Mouse (Mus musculus): ENCODE measurements around the gene Etfb. TPM values are rescaled to one million over a fixed set of nuclear protein-coding genes. Genes with fewer than 3 reads are reported as not detected.
"Not testable (repeated sequence)": the region's sequence is repeated elsewhere in the genome, so short reads cannot be mapped to it uniquely, and the experiment has no call there.

Etfb gene
- 36.3 and 42.4 TPM in 2 replicates for total RNA-seq (2017)

DNA sequence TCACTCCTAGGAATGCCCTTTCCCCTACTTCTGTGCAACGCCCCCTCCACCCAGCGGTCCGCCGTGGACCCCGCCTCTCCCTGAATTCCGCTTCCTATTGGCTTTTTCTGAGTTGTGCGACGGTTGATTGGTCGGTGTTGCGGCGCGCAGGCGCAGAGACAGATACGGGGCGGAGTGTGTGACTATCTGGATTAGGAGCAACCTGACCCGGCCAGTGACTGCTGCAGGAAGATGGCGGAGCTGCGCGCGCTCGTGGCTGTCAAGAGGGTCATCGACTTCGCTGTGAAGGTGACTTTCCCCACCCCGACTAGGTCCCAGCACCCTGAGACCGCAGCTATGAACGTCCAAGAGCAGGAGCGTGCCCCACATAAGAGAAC, at the start of gene Etfb, which contains the start of gene Gm45233:
TSS of gene Etfb (plus strand) at position 167 of the 377 bp plus-strand sequence.
TSS of gene Gm45233 (plus strand) at position 212 of the 377 bp plus-strand sequence.
- peak; percentile 90 for ATAC-seq (ENCODE audit: extremely low read depth, insufficient number of reproducible peaks, low FRiP score, poor library complexity, severe bottlenecking)

- no peak for ATAC-seq (ENCODE audit: extremely low read depth, insufficient number of reproducible peaks, low FRiP score, poor library complexity, severe bottlenecking)
These were observed 44.4 kb upstream of the Etfb start for GRCm38 (mm10) chr7:43399501-43399900.

GRCm38 (mm10) chr7:43402718-43403117, 41.2 kb upstream of the Etfb start:
- ATAC-seq (ENCODE audit: extremely low read depth, insufficient number of reproducible peaks, low FRiP score, poor library complexity, severe bottlenecking), result no peak

- peak; percentile 25; the same call in 1 of the 2 replicates for ATAC-seq (ENCODE audit: extremely low read depth, insufficient number of reproducible peaks, low FRiP score, poor library complexity, severe bottlenecking)
These were observed 36.3 kb upstream of the Etfb start for GRCm38 (mm10) chr7:43407573-43407972.

GRCm38 (mm10) chr7:43408131-43408553, 35.7 kb upstream of the Etfb start, which contains the start of gene Siglecg:
Siglecg (plus strand) TSS chr7:43408204.
- ATAC-seq (ENCODE audit: extremely low read depth, insufficient number of reproducible peaks, low FRiP score, poor library complexity, severe bottlenecking), result peak; percentile 82

DNA sequence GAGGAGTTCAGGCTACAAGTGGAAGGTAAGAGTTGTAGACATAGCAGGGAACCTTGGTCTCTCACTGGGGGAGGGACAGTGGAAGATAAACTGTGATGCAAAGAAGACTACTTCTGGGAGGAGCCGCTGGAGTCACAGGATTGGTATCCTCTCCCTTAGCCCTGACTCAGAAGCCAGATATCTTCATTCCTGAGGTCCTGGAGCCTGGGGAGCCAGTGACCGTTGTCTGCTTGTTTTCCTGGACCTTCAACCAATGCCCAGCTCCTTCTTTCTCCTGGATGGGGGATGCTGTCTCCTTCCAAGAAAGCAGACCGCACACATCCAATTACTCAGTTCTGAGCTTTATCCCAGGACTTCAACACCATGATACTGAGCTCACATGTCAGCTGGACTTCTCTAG, 34.8 kb upstream of the Etfb start:
- ATAC-seq (ENCODE audit: extremely low read depth, insufficient number of reproducible peaks, low FRiP score, poor library complexity, severe bottlenecking), result no peak

DNA sequence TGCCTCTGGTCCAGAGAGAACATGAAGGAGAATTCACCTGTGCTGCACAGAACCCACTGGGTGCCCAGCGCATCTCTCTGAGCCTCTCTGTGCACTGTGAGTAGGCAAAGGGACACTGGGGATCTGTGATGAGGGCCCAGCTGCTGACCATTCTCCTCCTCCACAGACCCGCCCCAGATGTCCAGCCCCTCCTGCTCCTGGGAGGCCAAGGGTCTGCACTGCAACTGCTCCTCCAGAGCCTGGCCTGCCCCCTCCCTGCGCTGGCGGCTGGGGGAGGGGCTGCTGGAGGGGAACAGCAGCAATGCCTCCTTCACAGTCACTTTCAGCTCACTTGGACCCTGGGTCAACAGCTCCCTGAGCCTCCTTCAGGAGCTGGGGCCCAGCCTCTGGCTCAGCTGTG, 32.2 kb upstream of the Etfb start:
- not testable (repeated sequence) for ATAC-seq (ENCODE audit: extremely low read depth, insufficient number of reproducible peaks, low FRiP score, poor library complexity, severe bottlenecking)

DNA sequence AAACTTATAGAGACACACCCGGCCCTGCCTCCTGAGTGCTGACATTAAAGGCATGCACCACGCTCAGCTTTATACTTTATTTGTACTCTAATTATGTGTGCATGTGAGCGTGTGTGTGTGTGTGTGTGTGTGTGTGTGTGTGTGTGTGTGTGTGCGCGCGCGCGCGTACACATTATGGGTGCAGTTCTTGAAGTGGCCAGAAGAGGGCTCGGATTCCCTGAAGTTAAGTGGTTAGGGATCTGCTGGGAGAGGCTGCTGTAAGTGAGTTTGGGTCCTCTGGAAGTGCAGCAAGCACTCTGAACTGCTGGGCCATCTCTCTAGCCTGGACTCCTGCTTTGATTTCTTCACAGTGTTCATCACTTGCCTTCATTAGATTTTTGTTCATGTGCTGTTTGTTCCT, 26.6 kb upstream of the Etfb start:
- no peak for ATAC-seq (ENCODE audit: extremely low read depth, insufficient number of reproducible peaks, low FRiP score, poor library complexity, severe bottlenecking)

DNA sequence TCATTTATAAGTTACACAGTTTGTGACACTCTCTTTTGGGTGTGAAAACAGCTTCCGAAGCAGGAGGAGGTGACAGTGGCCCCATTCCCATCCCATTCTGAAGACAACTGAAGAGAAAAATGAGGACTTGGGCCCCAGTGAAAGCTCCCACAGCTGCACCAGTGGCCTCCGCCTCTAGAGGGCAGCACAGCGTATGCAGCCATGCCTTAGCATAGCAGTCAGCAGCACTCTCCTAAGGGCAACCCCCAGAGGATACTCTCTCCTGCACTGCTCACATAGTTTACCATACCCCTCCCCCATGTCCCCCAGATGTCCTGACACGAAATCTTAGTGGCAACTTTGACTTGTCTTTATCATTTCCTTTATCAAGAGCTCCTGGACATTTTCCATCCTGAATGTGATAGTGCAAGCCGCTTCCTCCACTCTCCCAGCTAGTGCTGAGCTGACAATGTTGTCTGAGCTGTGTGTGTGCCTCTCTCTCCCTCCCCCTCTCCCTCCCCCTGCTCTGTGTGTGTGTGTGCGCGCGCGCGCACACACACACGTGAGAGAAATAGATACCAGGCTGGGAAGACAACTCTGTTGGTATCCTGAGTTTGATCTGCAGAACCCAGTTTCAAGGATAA, 20.8 kb upstream of the Etfb start:
- ATAC-seq (ENCODE audit: extremely low read depth, insufficient number of reproducible peaks, low FRiP score, poor library complexity, severe bottlenecking), result peak; percentile 98

GRCm38 (mm10) chr7:43423991-43424625, 19.8 kb upstream of the Etfb start:
- ATAC-seq (ENCODE audit: extremely low read depth, insufficient number of reproducible peaks, low FRiP score, poor library complexity, severe bottlenecking), result no peak

GRCm38 (mm10) chr7:43427406-43427805, 16.5 kb upstream of the Etfb start, which contains the start of gene Lim2:
Lim2 (plus strand) TSS chr7:43427670.
- no peak for ATAC-seq (ENCODE audit: extremely low read depth, insufficient number of reproducible peaks, low FRiP score, poor library complexity, severe bottlenecking)

- no peak for ATAC-seq (ENCODE audit: extremely low read depth, insufficient number of reproducible peaks, low FRiP score, poor library complexity, severe bottlenecking)
These were observed 14.4 kb upstream of the Etfb start for GRCm38 (mm10) chr7:43429500-43429899.

- no peak for ATAC-seq (ENCODE audit: extremely low read depth, insufficient number of reproducible peaks, low FRiP score, poor library complexity, severe bottlenecking)
These were observed 11.0 kb upstream of the Etfb start for GRCm38 (mm10) chr7:43432891-43433290.

GRCm38 (mm10) chr7:43434676-43435075, 9.2 kb upstream of the Etfb start:
- ATAC-seq (ENCODE audit: extremely low read depth, insufficient number of reproducible peaks, low FRiP score, poor library complexity, severe bottlenecking), result no peak

DNA sequence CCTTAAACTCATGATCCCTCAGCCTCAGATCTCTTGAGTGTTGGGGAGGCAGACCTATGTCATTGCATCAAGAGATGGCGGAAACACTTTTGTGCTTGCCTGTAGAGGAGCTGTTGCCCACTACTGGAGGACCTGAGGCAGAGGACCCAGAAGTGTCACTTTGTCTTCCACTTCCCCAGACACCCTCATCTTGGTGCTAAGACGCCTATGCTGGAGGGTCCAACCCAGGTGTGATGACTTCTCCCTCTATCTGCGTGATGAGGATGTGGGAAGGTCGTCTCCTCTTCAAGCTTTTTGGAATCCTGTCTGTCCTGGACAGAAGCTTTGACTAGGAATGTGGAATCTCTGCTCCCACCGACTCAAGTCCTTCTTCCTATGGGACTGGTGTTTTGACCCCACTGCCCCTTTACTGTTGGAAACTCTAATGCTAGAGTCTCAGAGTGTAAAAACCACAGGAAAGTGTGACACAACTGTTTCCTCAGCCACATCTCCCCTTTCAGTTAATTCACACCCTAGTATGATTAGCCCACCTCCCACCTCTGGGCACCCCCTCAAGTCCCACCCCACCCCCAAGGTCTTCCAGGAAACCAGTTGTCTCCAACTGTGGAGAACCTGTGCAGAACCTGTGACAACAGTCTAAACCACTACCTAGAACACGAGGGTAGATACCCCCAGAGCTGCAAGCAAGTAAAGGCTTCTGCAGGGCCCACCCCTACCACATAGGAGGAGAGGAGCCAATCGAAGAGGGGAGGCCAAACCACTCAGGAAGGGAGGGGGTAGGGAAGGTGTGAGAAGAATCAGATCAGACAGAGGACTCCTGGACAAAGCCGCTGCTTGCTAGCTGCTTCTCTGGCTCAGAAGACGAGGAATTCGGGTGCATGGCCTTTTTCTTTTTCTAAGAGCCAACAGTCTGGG, 7.3 kb upstream of the Etfb start, which contains the start of gene Nkg7:
TSS of gene Nkg7 (plus strand) at position 733 of the 915 bp plus-strand sequence.
- peak; percentile 31; the same call in 1 of the 2 replicates for ATAC-seq (ENCODE audit: extremely low read depth, insufficient number of reproducible peaks, low FRiP score, poor library complexity, severe bottlenecking)

DNA sequence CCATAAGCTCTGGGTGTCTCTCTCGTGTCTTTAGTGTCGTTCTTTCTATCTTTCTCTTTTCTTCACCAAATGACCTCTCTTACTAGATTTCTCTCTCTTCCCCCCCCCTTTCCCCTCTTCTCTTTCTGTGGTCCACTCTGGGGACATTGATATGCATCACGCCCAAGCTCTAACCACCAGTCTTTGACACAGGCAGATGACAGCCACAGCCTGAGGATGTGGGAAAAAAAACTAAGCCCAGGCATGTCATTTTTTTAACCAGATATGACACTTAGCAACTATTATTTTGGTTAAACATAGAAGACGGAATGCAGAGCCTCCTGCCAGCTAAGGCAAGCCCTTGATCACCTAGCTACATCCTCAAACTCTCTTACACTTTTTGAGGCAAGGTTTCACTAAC, 5.3 kb upstream of the Etfb start:
- ATAC-seq (ENCODE audit: extremely low read depth, insufficient number of reproducible peaks, low FRiP score, poor library complexity, severe bottlenecking), result no peak

GRCm38 (mm10) chr7:43440482-43440881, 3.4 kb upstream of the Etfb start, which contains the start of gene Cldnd2:
Cldnd2 (plus strand) TSS chr7:43440782.
- ATAC-seq (ENCODE audit: extremely low read depth, insufficient number of reproducible peaks, low FRiP score, poor library complexity, severe bottlenecking), result no peak

DNA sequence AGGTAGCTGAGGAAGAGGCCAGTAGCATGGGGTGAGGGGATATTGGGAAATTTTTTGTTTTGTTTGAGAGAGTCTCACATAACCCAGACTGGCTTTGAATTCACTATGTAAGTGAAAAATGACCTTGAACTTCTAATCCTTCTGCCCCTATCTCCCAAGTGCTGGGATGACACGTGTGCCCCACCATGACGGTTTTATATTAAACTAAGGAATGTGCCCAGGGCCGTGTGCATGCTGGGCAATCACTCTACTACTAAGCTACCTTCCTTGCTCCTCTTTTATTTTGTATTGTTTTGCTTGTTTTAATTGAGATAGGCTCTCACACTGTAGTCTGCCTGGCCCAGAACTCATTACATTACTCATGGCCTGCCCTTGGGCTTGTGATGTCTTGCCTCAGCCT, 2.8 kb upstream of the Etfb start:
- no peak for ATAC-seq (ENCODE audit: extremely low read depth, insufficient number of reproducible peaks, low FRiP score, poor library complexity, severe bottlenecking)

- ATAC-seq (ENCODE audit: extremely low read depth, insufficient number of reproducible peaks, low FRiP score, poor library complexity, severe bottlenecking), result no peak
These were observed 1.2 kb upstream of the Etfb start for GRCm38 (mm10) chr7:43442684-43443083.
